Mouse (Mus musculus) G1E-ER4 (cell line): ENCODE measurements around the gene Gm5767. TPM values are rescaled to one million over a fixed set of nuclear protein-coding genes. Genes with fewer than 3 reads are reported as not detected.

Source experiments
- GATA1 ChIP-seq: IDR thresholded peaks from one replicate; pipeline ENCODE4 v1.8.0; 2012; ENCODE audit warnings: low read length, inconsistent platforms
- polyA plus RNA-seq: library from polyadenylated mRNA; stranded (reverse); fragments of >175 nt; gene quantifications from 2 replicates; pipeline ENCODE4 v1.2.3, GENCODE M21; 2012

Gene Gm5767
- polyA plus RNA-seq, 1 experiment = not detected

GRCm38 (mm10) chr16:8663606-8664539 lies 16.7 kb upstream of the Gm5767 start:
- TF ChIP-seq GATA1 = no peak

GRCm38 (mm10) chr16:8665367-8665766 lies 15.2 kb upstream of the Gm5767 start:
- TF ChIP-seq GATA1 = no peak

- no peak for TF ChIP-seq GATA1
These were observed 14.1 kb upstream of the Gm5767 start for GRCm38 (mm10) chr16:8666452-8666851.

GRCm38 (mm10) chr16:8667261-8667660 lies 13.3 kb upstream of the Gm5767 start:
- no peak for TF ChIP-seq GATA1

- no peak for TF ChIP-seq GATA1
These were observed 12.8 kb upstream of the Gm5767 start for GRCm38 (mm10) chr16:8667814-8668213.

GRCm38 (mm10) chr16:8668386-8668785 lies 12.2 kb upstream of the Gm5767 start:
- no peak for TF ChIP-seq GATA1

GRCm38 (mm10) chr16:8669432-8669831 lies 11.1 kb upstream of the Gm5767 start:
- no peak for TF ChIP-seq GATA1

- no peak for TF ChIP-seq GATA1
These were observed 10.2 kb upstream of the Gm5767 start for GRCm38 (mm10) chr16:8670041-8671035.

- TF ChIP-seq GATA1 = no peak
These were observed 8.8 kb upstream of the Gm5767 start, which contains the start of gene Carhsp1 for GRCm38 (mm10) chr16:8671551-8672349. TSS of gene Carhsp1 (minus strand) at chr16:8672155.

GRCm38 (mm10) chr16:8672350-8672687 lies 8.3 kb upstream of the Gm5767 start:
- no peak for TF ChIP-seq GATA1

- no peak for TF ChIP-seq GATA1
These were observed 7.8 kb upstream of the Gm5767 start for GRCm38 (mm10) chr16:8672811-8673210.

- no peak for TF ChIP-seq GATA1
These were observed 7.2 kb upstream of the Gm5767 start for GRCm38 (mm10) chr16:8673343-8673742.

GRCm38 (mm10) chr16:8674165-8674564 lies 6.4 kb upstream of the Gm5767 start:
- TF ChIP-seq GATA1 = no peak

GRCm38 (mm10) chr16:8675559-8675958 lies 5.0 kb upstream of the Gm5767 start:
- no peak for TF ChIP-seq GATA1

- TF ChIP-seq GATA1 = no peak
These were observed 4.3 kb upstream of the Gm5767 start for GRCm38 (mm10) chr16:8676228-8676627.

GRCm38 (mm10) chr16:8676800-8677199 lies 3.8 kb upstream of the Gm5767 start:
- TF ChIP-seq GATA1 = no peak
